8 mouse cellular contexts compared by ENCODE assay signal in genomic region chrX:170673233-170673951, GRCm38 (mm10). TPM values are rescaled to one million over a fixed set of nuclear protein-coding genes. Genes with fewer than 3 reads are reported as not detected.
DNase-seq lines count a peak whose midpoint lies in the region; ATAC-seq and TF ChIP-seq lines count a peak whose summit lies in the region.

No protein-coding gene starts in this region.

- H3K27me3 ChIP-seq in kidney, embryonic 15.5 days: no peaks in the 10 kb centered on the region
- no peaks in the 10 kb centered on the region for H3K27me3 ChIP-seq in kidney, adult 2 months (replicated peaks; ENCODE audit: control insufficient read depth, insufficient read depth, low read length)
- no peaks in the 10 kb centered on the region for H3K27me3 ChIP-seq in forebrain, embryonic 14.5 days (replicated peaks; ENCODE audit: control insufficient read depth, insufficient read depth, low read length)
- no peaks in the 10 kb centered on the region for H3K27me3 ChIP-seq in liver, embryonic 15.5 days
- no peaks in the 10 kb centered on the region for H3K27me3 ChIP-seq in stomach, embryonic 14.5 days (ENCODE audit: control insufficient read depth, insufficient read depth, low read length)

- no peak overlapping the region for H3K4me3 ChIP-seq in kidney, embryonic 15.5 days (replicated peaks)
- no peak overlapping the region for H3K4me3 ChIP-seq in kidney, adult 2 months (ENCODE audit: insufficient read depth, low read depth, low read length)
- H3K4me3 ChIP-seq in forebrain, embryonic 14.5 days (ENCODE audit: low read depth, low read length): no peak overlapping the region
- no peak overlapping the region for H3K4me3 ChIP-seq in liver, embryonic 15.5 days (replicated peaks)
- H3K4me3 ChIP-seq in stomach, embryonic 14.5 days (ENCODE audit: low read depth, low read length): no peak overlapping the region

- no peaks in the 10 kb centered on the region for H3K4me1 ChIP-seq in kidney, embryonic 15.5 days
- H3K4me1 ChIP-seq in kidney, adult 2 months (ENCODE audit: control insufficient read depth, insufficient read depth, low read length): no peaks in the 10 kb centered on the region
- no peaks in the 10 kb centered on the region for H3K4me1 ChIP-seq in forebrain, embryonic 14.5 days (ENCODE audit: control insufficient read depth, insufficient read depth, low read length)
- H3K4me1 ChIP-seq in liver, embryonic 15.5 days (replicated peaks): no peaks in the 10 kb centered on the region
- no peaks in the 10 kb centered on the region for H3K4me1 ChIP-seq in stomach, embryonic 14.5 days (ENCODE audit: control insufficient read depth, insufficient read depth, low read length)

- H3K4me2 ChIP-seq in kidney, embryonic 15.5 days: no peak overlapping the region
- no peak overlapping the region for H3K4me2 ChIP-seq in forebrain, embryonic 14.5 days (ENCODE audit: low read length)
- H3K4me2 ChIP-seq in liver, embryonic 15.5 days: no peak overlapping the region
- no peak overlapping the region for H3K4me2 ChIP-seq in stomach, embryonic 14.5 days (replicated peaks; ENCODE audit: low read depth, low read length)

- H3K9me3 ChIP-seq in kidney, embryonic 15.5 days (replicated peaks): peaks cover 52% of the 10 kb centered on the region
- H3K9me3 ChIP-seq in forebrain, embryonic 14.5 days (replicated peaks; ENCODE audit: control insufficient read depth, low read length): peaks cover 47% of the 10 kb centered on the region
- H3K9me3 ChIP-seq in liver, embryonic 15.5 days (replicated peaks): peaks cover 55% of the 10 kb centered on the region
- peaks cover 49% of the 10 kb centered on the region for H3K9me3 ChIP-seq in stomach, embryonic 14.5 days (ENCODE audit: control insufficient read depth, low read depth, low read length)

- DNase-seq in kidney, adult 2 months: no peak
- DNase-seq in c-Kit-negative CD71-positive TER-119-positive erythroid progenitor cells, embryonic 14.5 days (ENCODE audit: low read depth, low spot score): peak; percentile 35
- no peak for DNase-seq in forebrain, embryonic 14.5 days (ENCODE audit: low spot score)
- DNase-seq in gastrocnemius, adult 18-20 months (ENCODE audit: low spot score): no peak

- H3K9ac ChIP-seq in kidney, embryonic 15.5 days: no peak overlapping the region
- H3K9ac ChIP-seq in forebrain, embryonic 14.5 days (ENCODE audit: low read length): no peak overlapping the region
- H3K9ac ChIP-seq in liver, embryonic 15.5 days: no peak overlapping the region
- H3K9ac ChIP-seq in stomach, embryonic 14.5 days (replicated peaks; ENCODE audit: low read depth, low read length): no peak overlapping the region

- no peak overlapping the region for H3K27ac ChIP-seq in kidney, embryonic 15.5 days
- no peak overlapping the region for H3K27ac ChIP-seq in kidney, adult 2 months (ENCODE audit: insufficient read depth, low read depth, low read length)
- no peak overlapping the region for H3K27ac ChIP-seq in forebrain, embryonic 14.5 days (ENCODE audit: low read depth, low read length)
- no peak overlapping the region for H3K27ac ChIP-seq in liver, embryonic 15.5 days (replicated peaks)
- no peak overlapping the region for H3K27ac ChIP-seq in stomach, embryonic 14.5 days (ENCODE audit: low read length)

- WGBS in kidney, embryonic 15.5 days: 81% methylated on average over 41 of the region's 42 CpGs
- WGBS in kidney, adult 2 months: 90% methylated on average over 42 of the region's 42 CpGs
- 68% methylated on average over 42 of the region's 42 CpGs for WGBS in forebrain, embryonic 14.5 days
- 67% methylated on average over 42 of the region's 42 CpGs for WGBS in liver, embryonic 15.5 days (ENCODE audit: insufficient replicate concordance)
- WGBS in stomach, embryonic 14.5 days: 73% methylated on average over 41 of the region's 42 CpGs

- TF ChIP-seq CTCF in kidney, adult 2 months (conservative IDR thresholded peaks at IDR 0.05; ENCODE audit: insufficient read depth, insufficient read length, low read depth, low read length): no peak

- peaks cover 37% of the 10 kb centered on the region for H3K36me3 ChIP-seq in kidney, embryonic 15.5 days
- no peaks in the 10 kb centered on the region for H3K36me3 ChIP-seq in kidney, adult 2 months (ENCODE audit: control insufficient read depth, insufficient read depth, low read length)
- H3K36me3 ChIP-seq in forebrain, embryonic 14.5 days (ENCODE audit: control insufficient read depth, insufficient read depth, low read length): 0 out of 2 replicates have a peak, but pooled peaks cover 9% of the 10 kb centered on the region
- H3K36me3 ChIP-seq in liver, embryonic 15.5 days (replicated peaks): peaks cover 40% of the 10 kb centered on the region
- H3K36me3 ChIP-seq in stomach, embryonic 14.5 days (ENCODE audit: control insufficient read depth, insufficient read depth, low read length): no peaks in the 10 kb centered on the region

- no peak for TF ChIP-seq POLR2A in kidney, adult 2 months (IDR thresholded peaks at IDR 0.05; ENCODE audit: low read depth, low read length)

- peak; percentile 89 for ATAC-seq in kidney, embryonic 15.5 days (replicated peaks; ENCODE audit: low FRiP score)
- ATAC-seq in forebrain, embryonic 14.5 days: peak; percentile 65
- peak; percentile 74 for ATAC-seq in liver, embryonic 15.5 days (ENCODE audit: insufficient read depth)
- peak; percentile 83 for ATAC-seq in stomach, embryonic 14.5 days (ENCODE audit: insufficient number of reproducible peaks, insufficient read depth, low FRiP score, low read depth)
- ATAC-seq in inflammation-experienced regulatory T-cells, adult 6 months: no peak

RNA-seq across cellular contexts. Expression of gene Asmt, which starts 0.9 kb away (rescaled TPM):
- not detected in 2 replicates for polyA plus RNA-seq in kidney, embryonic 15.5 days (2015; fragmentation: Nextera tagmentation; extraction: Ambion mirVana)
- polyA plus RNA-seq in kidney, adult 2 months (2012; rRNA removed): not detected in 2 replicates
- not detected in 2 replicates for polyA plus RNA-seq in forebrain, embryonic 14.5 days (2014; fragmentation: Nextera tagmentation; extraction: Ambion mirVana)
- polyA plus RNA-seq in liver, embryonic 15.5 days (2015; fragmentation: Nextera tagmentation; extraction: Ambion mirVana): not detected in 2 replicates
- polyA plus RNA-seq in stomach, embryonic 14.5 days (2014; fragmentation: Nextera tagmentation; extraction: Ambion mirVana): not detected in 2 replicates
- not detected for polyA plus RNA-seq in inflammation-experienced regulatory T-cells, adult 6 months (2017; shearing (Covaris generic))
- total RNA-seq in gastrocnemius, adult 18-20 months (2021): not detected
